ENCODE assay signal across 14 mouse cellular contexts in genomic region chr8:107656622-107657021, GRCm38 (mm10).
DNase-seq lines count a peak whose midpoint lies in the region; ATAC-seq and TF ChIP-seq lines count a peak whose summit lies in the region.
"Had no signal": no experiment of that assay in that cellular context is flagged by ENCODE, and none has a peak within 500 bp of the region (broad histone marks: within the 10 kb centered on the region; RNA-seq: fewer than 3 reads in every experiment).

No protein-coding gene starts in this region.

- WGBS in intestine, postnatal 0 days, result 76% methylated on average over 5 of the region's 5 CpGs
- 74% methylated on average over 5 of the region's 5 CpGs for WGBS in intestine, embryonic 16.5 days
- WGBS in lung, postnatal 0 days, result 78% methylated on average over 5 of the region's 5 CpGs

- no peaks in the 10 kb centered on the region for H3K36me3 ChIP-seq in intestine, postnatal 0 days (ENCODE audit: control insufficient read depth, insufficient read depth)
- no peaks in the 10 kb centered on the region for H3K36me3 ChIP-seq in intestine, embryonic 16.5 days (ENCODE audit: control insufficient read depth, insufficient read depth, low read length)
- no peaks in the 10 kb centered on the region for H3K36me3 ChIP-seq in lung, postnatal 0 days (ENCODE audit: insufficient read depth, low read length)
- no peaks in the 10 kb centered on the region for H3K36me3 ChIP-seq in ES-E14 (ENCODE audit: control insufficient read depth, insufficient read depth, low read length, poor library complexity, severe bottlenecking)
- H3K36me3 ChIP-seq: midbrain, embryonic 12.5 days; neural tube, embryonic 13.5 days had no signal

- no peaks in the 10 kb centered on the region for H3K27me3 ChIP-seq in intestine, postnatal 0 days (replicated peaks; ENCODE audit: control insufficient read depth, insufficient read depth, low read length)
- no peaks in the 10 kb centered on the region for H3K27me3 ChIP-seq in intestine, embryonic 16.5 days (replicated peaks; ENCODE audit: control insufficient read depth, insufficient read depth, low read length)
- no peaks in the 10 kb centered on the region for H3K27me3 ChIP-seq in lung, postnatal 0 days (replicated peaks; ENCODE audit: insufficient read depth, low read length)
- H3K27me3 ChIP-seq: midbrain, embryonic 12.5 days; neural tube, embryonic 13.5 days had no signal

- no peak overlapping the region for H3K9ac ChIP-seq in intestine, postnatal 0 days (ENCODE audit: low read depth, low read length)
- no peak overlapping the region for H3K9ac ChIP-seq in intestine, embryonic 16.5 days (ENCODE audit: low read depth, low read length)
- no peak overlapping the region for H3K9ac ChIP-seq in lung, postnatal 0 days (replicated peaks; ENCODE audit: low read depth)
- H3K9ac ChIP-seq in ES-E14 (ENCODE audit: insufficient read depth, low read depth, low read length, poor library complexity, severe bottlenecking), result no peak overlapping the region
- H3K9ac ChIP-seq: hindbrain, embryonic 14.5 days; midbrain, embryonic 12.5 days; neural tube, embryonic 13.5 days had no signal

- no peak for DNase-seq in lung, postnatal 0 days (ENCODE audit: low spot score)
- no peak for DNase-seq in lung, postnatal 10 days
- DNase-seq in ES-E14 (ENCODE audit: low read depth, low spot score), result peak; percentile 60
- DNase-seq in c-Kit-positive CD71-positive TER-119-negative erythroid progenitor cells, embryonic 14.5 days (ENCODE audit: low read depth), result peak; percentile 7
- no peak for DNase-seq in adrenal gland, adult 8-10 months
- no peak for DNase-seq in gastrocnemius, adult 8-10 months (ENCODE audit: low spot score in 2 of 2)
- DNase-seq: adrenal gland, postnatal 14 days; cerebellum, adult 11 months; lung, postnatal 14 days had no signal

- TF ChIP-seq EP300 in lung, postnatal 0 days (IDR thresholded peaks at IDR 0.05), result no peak

- H3K4me3 ChIP-seq in intestine, postnatal 0 days (ENCODE audit: low read depth, low read length), result no peak overlapping the region
- H3K4me3 ChIP-seq in intestine, embryonic 16.5 days (ENCODE audit: low read length), result no peak overlapping the region
- no peak overlapping the region for H3K4me3 ChIP-seq in lung, postnatal 0 days (ENCODE audit: low read depth, low read length)
- H3K4me3 ChIP-seq in ES-E14 (ENCODE audit: insufficient read depth in 1 of 2, low read depth in 1 of 2, low read length in 2 of 2, poor library complexity in 1 of 2, severe bottlenecking in 1 of 2), result no peak overlapping the region
- H3K4me3 ChIP-seq: midbrain, embryonic 12.5 days; neural tube, embryonic 13.5 days had no signal

- no peaks in the 10 kb centered on the region for H3K9me3 ChIP-seq in intestine, postnatal 0 days (ENCODE audit: control insufficient read depth)
- no peaks in the 10 kb centered on the region; the same call in 1 of the 2 replicates for H3K9me3 ChIP-seq in intestine, embryonic 16.5 days (ENCODE audit: control insufficient read depth, low read length)
- H3K9me3 ChIP-seq in lung, postnatal 0 days (ENCODE audit: low read length), result no peaks in the 10 kb centered on the region
- H3K9me3 ChIP-seq in ES-E14 (ENCODE audit: control insufficient read depth, insufficient read depth, low read depth, low read length), result no peaks in the 10 kb centered on the region
- H3K9me3 ChIP-seq: midbrain, embryonic 12.5 days; neural tube, embryonic 13.5 days had no signal

- in situ Hi-C loops in ES-E14 (cut with MboI; ENCODE audit: low sequenced_read_pairs in 2 of 2, unreplicated experiment in 2 of 2), result no loop called here

- no peaks in the 10 kb centered on the region for H3K4me1 ChIP-seq in intestine, postnatal 0 days (replicated peaks; ENCODE audit: control insufficient read depth, insufficient read depth, low read length)
- H3K4me1 ChIP-seq in intestine, embryonic 16.5 days (ENCODE audit: control insufficient read depth, insufficient read depth, low read length), result no peaks in the 10 kb centered on the region
- H3K4me1 ChIP-seq in lung, postnatal 0 days (ENCODE audit: insufficient read depth, low read depth, low read length), result no peaks in the 10 kb centered on the region
- no peaks in the 10 kb centered on the region for H3K4me1 ChIP-seq in ES-E14 (ENCODE audit: control insufficient read depth in 2 of 2, insufficient read depth in 2 of 2, low read length in 2 of 2, poor library complexity in 1 of 2)
- H3K4me1 ChIP-seq: midbrain, embryonic 12.5 days had no signal

- no peak overlapping the region for H3K4me2 ChIP-seq in intestine, postnatal 0 days (replicated peaks; ENCODE audit: low read depth)
- H3K4me2 ChIP-seq in intestine, embryonic 16.5 days (ENCODE audit: low read depth, low read length), result no peak overlapping the region
- no peak overlapping the region for H3K4me2 ChIP-seq in lung, postnatal 0 days (replicated peaks; ENCODE audit: low read depth, low read length)
- H3K4me2 ChIP-seq: hindbrain, embryonic 14.5 days; midbrain, embryonic 12.5 days; neural tube, embryonic 13.5 days had no signal

- H3K27ac ChIP-seq in intestine, postnatal 0 days (ENCODE audit: low read depth, low read length), result no peak overlapping the region
- no peak overlapping the region for H3K27ac ChIP-seq in intestine, embryonic 16.5 days (ENCODE audit: low read length)
- no peak overlapping the region for H3K27ac ChIP-seq in lung, postnatal 0 days (ENCODE audit: low read length)
- no peak overlapping the region for H3K27ac ChIP-seq in ES-E14 (ENCODE audit: insufficient read depth, low read depth, low read length, poor library complexity, severe bottlenecking)
- H3K27ac ChIP-seq: hindbrain, embryonic 14.5 days; midbrain, embryonic 12.5 days; neural tube, embryonic 13.5 days had no signal

- peak; percentile 39 for TF ChIP-seq CTCF in intestine, postnatal 0 days (IDR thresholded peaks at IDR 0.05; ENCODE audit: low read depth)
- peak; percentile 19; the same call in 1 of the 2 replicates for TF ChIP-seq CTCF in lung, postnatal 0 days (IDR thresholded peaks at IDR 0.05)

- no peak for ATAC-seq in intestine, postnatal 0 days
- ATAC-seq in intestine, embryonic 16.5 days, result no peak
- ATAC-seq in lung, postnatal 0 days, result no peak

TF ChIP-seq in ES-E14, 5 proteins besides CTCF, POLR2A, EP300 and RAD21:
- TF ChIP-seq MAFK (IDR thresholded peaks at IDR 0.05; ENCODE audit: insufficient read depth, low read depth, low read length), result no peak
- TF ChIP-seq ZC3H11A (IDR thresholded peaks at IDR 0.05; ENCODE audit: borderline replicate concordance, low read depth, low read length), result no peak
- TF ChIP-seq HCFC1 (IDR thresholded peaks at IDR 0.05; ENCODE audit: borderline replicate concordance, insufficient read depth, low read length), result no peak
- no peak for TF ChIP-seq ZNF384 (IDR thresholded peaks at IDR 0.05; ENCODE audit: low read depth, low read length)
- no peak for TF ChIP-seq CHD2 (IDR thresholded peaks at IDR 0.05; ENCODE audit: low read depth, low read length)

Comparison
In these comparisons a context has a peak if more than half of its experiments do, and no peak if none do; other contexts are left out.
1. DNase-seq: peak in ES-E14 (single experiment) and c-Kit-positive CD71-positive TER-119-negative erythroid progenitor cells, embryonic 14.5 days (single experiment); none in lung, postnatal 0 days (single experiment), lung, postnatal 10 days (single experiment), adrenal gland, adult 8-10 months (single experiment) and gastrocnemius, adult 8-10 months (0 of 2).